Mouse (Mus musculus) adrenal gland, postnatal 14 days (tissue): ENCODE measurements at regions not wholly inside any gene's neighbourhood (a gene's known extent, or its start where the extent isn't known, plus 50 kb on each side); places are given as distances from the start of the nearest gene placed in this dataset.

ENCODE experiments used
- DNase-seq: peaks from one replicate; pipeline ENCODE4 v3.0.0; 2021; ENCODE audit warnings: mixed read lengths

DNA sequence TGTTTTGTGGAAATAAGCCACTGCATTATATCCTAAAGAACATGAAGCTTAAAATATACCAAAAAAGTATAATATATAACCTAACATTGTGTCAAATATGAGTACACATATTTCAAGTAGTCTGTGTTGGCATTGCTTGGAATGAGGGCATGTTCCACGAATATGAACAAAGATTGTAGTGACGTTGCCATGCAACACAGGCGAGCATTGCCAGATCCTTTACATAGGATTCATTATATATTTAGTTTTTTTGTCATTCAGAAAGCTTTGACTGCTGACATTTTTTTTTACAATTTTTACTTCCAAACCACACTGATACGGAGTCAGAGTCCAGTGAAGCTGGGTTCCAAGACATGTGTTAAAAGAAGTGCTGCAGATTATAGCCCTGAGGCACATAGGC lies 900.1 kb downstream of the Efnb2 start:
- no peak for DNase-seq

DNA sequence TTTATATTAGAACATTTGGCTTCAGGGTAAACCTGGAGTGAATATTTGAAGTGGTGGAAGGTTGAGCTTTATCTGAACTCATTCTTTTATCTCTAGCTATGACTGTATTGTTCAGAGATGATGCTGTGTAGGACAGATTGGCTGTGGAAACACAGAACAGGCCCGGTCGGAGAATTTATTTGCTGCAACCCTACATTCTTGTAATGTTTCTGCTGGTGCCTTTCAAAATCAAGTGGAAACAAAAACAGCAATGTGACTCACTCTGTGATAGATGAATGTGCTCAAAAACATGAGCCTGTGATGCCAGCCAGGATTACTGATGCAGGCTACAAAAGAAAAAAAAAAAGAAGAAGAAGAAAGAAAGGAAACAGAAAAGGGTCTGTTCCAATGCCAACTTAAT lies 928.3 kb downstream of the Efnb2 start:
- DNase-seq = no peak

DNA sequence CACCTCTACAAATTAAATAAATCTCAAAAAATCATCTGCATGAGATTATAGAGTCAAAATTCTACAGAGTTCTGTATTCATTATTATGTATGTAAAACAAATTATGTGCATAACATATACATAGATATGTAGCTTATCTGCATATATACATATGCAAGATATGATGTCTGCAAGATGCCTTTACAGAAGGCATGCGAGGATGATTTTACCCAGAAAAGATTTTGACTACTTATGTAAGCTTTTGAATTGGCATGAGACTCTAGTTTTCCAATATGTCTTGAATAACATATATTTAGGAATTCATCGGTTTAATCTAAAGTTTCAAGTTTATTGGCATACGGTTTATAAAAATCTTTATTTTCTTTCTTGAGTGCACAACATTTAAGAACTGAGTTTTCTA lies 939.2 kb downstream of the Efnb2 start:
- DNase-seq = no peak

DNA sequence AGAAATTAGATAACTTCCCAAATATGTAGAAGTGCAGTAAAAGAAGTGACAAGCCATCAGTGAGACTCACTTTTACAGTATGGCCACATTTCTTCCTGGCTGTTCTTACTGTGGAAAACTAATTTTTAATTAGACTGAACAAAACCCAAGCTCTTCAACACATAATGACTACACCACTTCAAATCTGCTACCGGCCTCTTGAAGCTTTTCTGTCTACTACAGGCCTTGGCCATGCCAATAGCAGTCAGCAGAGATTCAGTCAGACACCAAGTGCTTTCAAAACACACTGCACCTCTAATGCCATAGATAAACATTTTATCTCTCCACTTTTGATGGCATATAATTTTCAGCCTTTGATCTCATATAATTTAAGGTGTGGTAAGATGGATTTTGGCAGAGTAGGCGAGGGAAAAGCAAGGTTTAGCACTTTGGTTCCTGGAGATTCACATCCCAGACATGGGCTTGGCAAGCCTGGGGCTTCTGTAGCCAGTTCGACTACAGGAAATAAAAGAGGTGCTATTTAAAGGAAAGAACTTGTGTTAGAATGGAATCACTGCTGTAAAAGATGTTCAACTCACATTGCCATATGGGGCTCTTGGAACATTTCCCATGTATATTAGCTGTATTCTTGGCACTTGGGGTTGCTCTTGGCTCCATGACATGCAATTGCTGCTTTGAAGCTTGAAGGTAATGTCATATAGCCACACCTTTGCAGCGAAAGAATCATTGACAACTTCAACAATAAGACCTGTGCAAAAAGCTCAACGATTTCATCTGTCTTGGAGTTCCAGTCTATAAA lies 941.9 kb downstream of the Efnb2 start:
- DNase-seq = no peak

DNA sequence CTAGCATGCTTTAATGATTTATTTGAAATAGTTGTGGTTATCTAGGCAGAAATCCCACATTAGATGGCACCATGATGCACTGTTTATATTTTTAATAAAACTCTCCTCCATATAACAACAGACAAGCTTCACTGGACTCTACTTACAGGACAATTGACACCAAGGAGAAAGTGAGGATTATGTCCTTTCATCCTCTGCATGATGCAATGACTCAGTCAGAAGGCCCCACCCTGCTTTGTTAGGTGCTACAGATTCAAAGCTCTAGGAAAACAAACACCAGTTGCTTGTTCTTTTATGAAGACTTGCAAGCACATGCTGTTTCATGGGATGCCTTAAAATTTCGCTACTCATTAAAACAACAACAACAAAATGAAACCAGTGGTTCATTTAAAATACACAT lies 950.3 kb downstream of the Efnb2 start:
- no peak for DNase-seq

- DNase-seq = no peak
Observed at GRCm38 (mm10) chr8:7709406-7709805, 951.6 kb downstream of the Efnb2 start.

- DNase-seq = no peak
Observed at GRCm38 (mm10) chr8:7691355-7691996, 969.6 kb downstream of the Efnb2 start.

- no peak for DNase-seq
Observed at GRCm38 (mm10) chr8:7653804-7654203, 1007.2 kb downstream of the Efnb2 start.
